Mouse (Mus musculus) heart, embryonic 13.5 days (tissue): ENCODE data around the gene Herc2. TPM values are rescaled to one million over a fixed set of nuclear protein-coding genes. Genes with fewer than 3 reads are reported as not detected.

Experiments
- ATAC-seq: fragments of 200-750 bp; cut with Nextera tagmentation; 2 replicates; pipeline ENCODE4 v1.8.0; 2017; ENCODE audit warnings: moderate TSS enrichment; ENCODE audit not compliant: insufficient number of reproducible peaks, low FRiP score, low TSS enrichment; ENCODE audit errors: extremely low read depth
- H3K27ac ChIP-seq: fragments of 300-500 bp; sonication (generic); replicated peaks from 2 replicates; pipeline ENCODE4 v1.5.1; 2015; ENCODE audit warnings: moderate library complexity, mild to moderate bottlenecking, inconsistent platforms
- H3K27me3 ChIP-seq: fragments of 300-500 bp; sonication (generic); replicated peaks from 2 replicates; pipeline ENCODE4 v1.6.1; 2015; ENCODE audit warnings: mild to moderate bottlenecking, inconsistent platforms
- H3K36me3 ChIP-seq: fragments of 300-500 bp; sonication (generic); 2 replicates; pipeline ENCODE4 v1.6.1; 2015; ENCODE audit warnings: mild to moderate bottlenecking, inconsistent platforms
- H3K4me1 ChIP-seq: fragments of 300-500 bp; sonication (generic); 2 replicates; pipeline ENCODE4 v1.6.1; 2015; ENCODE audit warnings: inconsistent platforms
- H3K4me2 ChIP-seq: fragments of 300-500 bp; sonication (generic); 2 replicates; pipeline ENCODE4 v1.6.1; 2015; ENCODE audit warnings: inconsistent platforms, mild to moderate bottlenecking, moderate library complexity
- H3K4me3 ChIP-seq: fragments of 300-500 bp; sonication (generic); 2 replicates; pipeline ENCODE4 v1.5.1; 2015; ENCODE audit warnings: moderate library complexity, mild to moderate bottlenecking, inconsistent platforms
- H3K9ac ChIP-seq: fragments of 300-500 bp; sonication (generic); 2 replicates; pipeline ENCODE4 v1.6.1; 2015; ENCODE audit warnings: inconsistent platforms, mild to moderate bottlenecking, moderate library complexity
- H3K9me3 ChIP-seq: fragments of 300-500 bp; sonication (generic); 2 replicates; pipeline ENCODE4 v1.6.1; 2016; ENCODE audit warnings: inconsistent platforms
- WGBS: fragments of 180-500 bp; shearing (Covaris S2); methylation state at CpG from one replicate; pipeline ENCODE4 v1.1.7; 2015; ENCODE audit warnings: mixed read lengths; 5-methylcytosine and 5-hydroxymethylcytosine counted together
- polyA plus RNA-seq: library from polyadenylated mRNA; unstranded; fragments of >200 nt; fragmentation: Nextera tagmentation; extraction: Ambion mirVana; gene quantifications from 2 replicates; pipeline ENCODE4 v1.2.1, GENCODE M21; 2015

The Herc2 gene
- polyA plus RNA-seq, 1 experiment from 2014 or later, result 14.3 TPM

- Histone ChIP-seq H3K9me3 (no peaks in the 10 kb centered on the region), H3K4me1 (peaks cover 12% of the 10 kb centered on the region), H3K9ac (peak within 1 kb of the TSS; percentile 90), H3K4me3 (peak within 1 kb of the TSS; percentile 89), H3K4me2 (peak within 1 kb of the TSS; percentile 90), H3K27ac (peak within 1 kb of the TSS; percentile 53), H3K36me3 (no peaks in the 10 kb centered on the region), H3K27me3 (no peaks in the 10 kb centered on the region)
- WGBS, result 51% methylated on average over 3 of the region's 3 CpGs
- ATAC-seq, result no peak
These were observed 30.1 kb upstream of the Herc2 start, which contains the start of gene Nipa1 for GRCm38 (mm10) chr7:56019930-56020253. Nipa1 (minus strand) TSS chr7:56019954.

- Histone ChIP-seq H3K4me1 (peaks cover 7% of the 10 kb centered on the region), H3K4me3 (no peak overlapping the region), H3K27ac (no peak overlapping the region), H3K36me3 (no peaks in the 10 kb centered on the region), H3K4me2 (no peak overlapping the region), H3K9me3 (no peaks in the 10 kb centered on the region), H3K9ac (no peak overlapping the region), H3K27me3 (no peaks in the 10 kb centered on the region)
- WGBS, result 73% methylated on average over 3 of the region's 3 CpGs
- no peak for ATAC-seq
These were observed 26.4 kb upstream of the Herc2 start for GRCm38 (mm10) chr7:56023586-56023985.

- Histone ChIP-seq H3K27me3 (no peaks in the 10 kb centered on the region), H3K9ac (no peak overlapping the region), H3K36me3 (no peaks in the 10 kb centered on the region), H3K9me3 (no peaks in the 10 kb centered on the region), H3K4me3 (no peak overlapping the region), H3K4me1 (no peaks in the 10 kb centered on the region), H3K4me2 (no peak overlapping the region), H3K27ac (no peak overlapping the region)
- 13% methylated on average over 5 of the region's 5 CpGs for WGBS
- no peak for ATAC-seq
These were observed 7.6 kb upstream of the Herc2 start for GRCm38 (mm10) chr7:56042353-56042752.

GRCm38 (mm10) chr7:56043577-56044266, 6.3 kb upstream of the Herc2 start:
- 55% methylated on average over 4 of the region's 4 CpGs for WGBS

GRCm38 (mm10) chr7:56044267-56044629, 5.7 kb upstream of the Herc2 start:
- Histone ChIP-seq H3K4me2 (no peak overlapping the region), H3K9me3 (no peaks in the 10 kb centered on the region), H3K27ac (no peak overlapping the region), H3K4me3 (no peak overlapping the region), H3K27me3 (no peaks in the 10 kb centered on the region), H3K9ac (no peak overlapping the region), H3K36me3 (no peaks in the 10 kb centered on the region), H3K4me1 (peaks cover 6% of the 10 kb centered on the region)
- ATAC-seq, result no peak
- WGBS, result 67% methylated on average over 3 of the region's 3 CpGs

More at GRCm38 (mm10) chr7:56043577-56044266, 6.3 kb upstream of the Herc2 start:
- H3K4me1 ChIP-seq, result peaks cover under 1% of the 10 kb centered on the region; the same call in 1 of the 2 replicates
- ATAC-seq, result no peak
- H3K36me3 ChIP-seq, result no peaks in the 10 kb centered on the region
- no peak overlapping the region for H3K4me3 ChIP-seq
- no peak overlapping the region for H3K9ac ChIP-seq
- H3K27me3 ChIP-seq, result no peaks in the 10 kb centered on the region
- H3K9me3 ChIP-seq, result no peaks in the 10 kb centered on the region
- H3K27ac ChIP-seq, result no peak overlapping the region
- H3K4me2 ChIP-seq, result no peak overlapping the region

GRCm38 (mm10) chr7:56047178-56047577, 2.8 kb upstream of the Herc2 start:
- Histone ChIP-seq H3K27me3 (no peaks in the 10 kb centered on the region), H3K4me1 (peaks cover 19% of the 10 kb centered on the region), H3K4me3 (no peak overlapping the region), H3K27ac (no peak overlapping the region), H3K4me2 (no peak overlapping the region), H3K36me3 (no peaks in the 10 kb centered on the region; the same call in 1 of the 2 replicates), H3K9me3 (no peaks in the 10 kb centered on the region), H3K9ac (no peak overlapping the region)
- 68% methylated on average over 1 of the region's 1 CpGs for WGBS
- no peak for ATAC-seq

GRCm38 (mm10) chr7:56050487-56050911, 503 bp downstream of the Herc2 start:
- Histone ChIP-seq H3K9me3 (no peaks in the 10 kb centered on the region), H3K27ac (peak overlapping the region; percentile 95), H3K4me2 (peak overlapping the region; percentile 83), H3K27me3 (no peaks in the 10 kb centered on the region), H3K9ac (peak overlapping the region; percentile 91), H3K4me3 (peak overlapping the region; percentile 90), H3K4me1 (peaks cover 22% of the 10 kb centered on the region), H3K36me3 (peaks cover 8% of the 10 kb centered on the region)
- 1% methylated on average over 18 of the region's 18 CpGs for WGBS
- peak; percentile 24 for ATAC-seq

- no peak overlapping the region for H3K27ac ChIP-seq
- ATAC-seq, result no peak
- H3K27me3 ChIP-seq, result no peaks in the 10 kb centered on the region
- peaks cover 24% of the 10 kb centered on the region for H3K36me3 ChIP-seq
- peaks cover 22% of the 10 kb centered on the region for H3K4me1 ChIP-seq
- no peaks in the 10 kb centered on the region for H3K9me3 ChIP-seq
- no peak overlapping the region for H3K4me3 ChIP-seq
- no peak overlapping the region for H3K9ac ChIP-seq
- H3K4me2 ChIP-seq, result no peak overlapping the region
These were observed 3.0 kb downstream of the Herc2 start for GRCm38 (mm10) chr7:56052996-56053395.

GRCm38 (mm10) chr7:56055338-56055737, 5.3 kb downstream of the Herc2 start:
- H3K9ac ChIP-seq, result no peak overlapping the region
- peaks cover 34% of the 10 kb centered on the region for H3K36me3 ChIP-seq
- no peaks in the 10 kb centered on the region for H3K27me3 ChIP-seq
- H3K4me1 ChIP-seq, result peaks cover 15% of the 10 kb centered on the region
- H3K4me3 ChIP-seq, result no peak overlapping the region
- 82% methylated on average over 3 of the region's 3 CpGs for WGBS
- ATAC-seq, result no peak
- H3K9me3 ChIP-seq, result no peaks in the 10 kb centered on the region
- no peak overlapping the region for H3K4me2 ChIP-seq
- no peak overlapping the region for H3K27ac ChIP-seq

GRCm38 (mm10) chr7:56064876-56065275, 14.9 kb downstream of the Herc2 start:
- Histone ChIP-seq H3K36me3 (peaks cover 25% of the 10 kb centered on the region), H3K9me3 (no peaks in the 10 kb centered on the region), H3K4me3 (no peak overlapping the region), H3K27me3 (no peaks in the 10 kb centered on the region), H3K4me1 (peaks cover 3% of the 10 kb centered on the region; the same call in 1 of the 2 replicates), H3K4me2 (no peak overlapping the region), H3K9ac (no peak overlapping the region), H3K27ac (no peak overlapping the region)
- no peak for ATAC-seq
- 95% methylated on average over 1 of the region's 1 CpGs for WGBS

GRCm38 (mm10) chr7:56066136-56066535, 16.1 kb downstream of the Herc2 start:
- Histone ChIP-seq H3K4me1 (peaks cover 3% of the 10 kb centered on the region; the same call in 1 of the 2 replicates), H3K9ac (no peak overlapping the region), H3K4me3 (no peak overlapping the region), H3K27ac (peak overlapping the region; percentile 50), H3K27me3 (no peaks in the 10 kb centered on the region), H3K36me3 (peaks cover 24% of the 10 kb centered on the region), H3K9me3 (no peaks in the 10 kb centered on the region), H3K4me2 (no peak overlapping the region)
- no peak for ATAC-seq
- WGBS, result 55% methylated on average over 2 of the region's 2 CpGs

- Histone ChIP-seq H3K36me3 (peaks cover 20% of the 10 kb centered on the region), H3K9ac (no peak overlapping the region), H3K27ac (peak overlapping the region; percentile 39; the same call in 1 of the 2 replicates), H3K9me3 (no peaks in the 10 kb centered on the region), H3K4me1 (peaks cover 3% of the 10 kb centered on the region; the same call in 1 of the 2 replicates), H3K4me2 (no peak overlapping the region), H3K27me3 (no peaks in the 10 kb centered on the region), H3K4me3 (no peak overlapping the region)
- 100% methylated on average over 1 of the region's 1 CpGs for WGBS
- ATAC-seq, result no peak
These were observed 16.6 kb downstream of the Herc2 start for GRCm38 (mm10) chr7:56066634-56067033.
